Mouse (Mus musculus) T-cell, adult 2 months (primary cell): ENCODE results near the gene Dexi.

ENCODE experiments used
- DNase-seq: peaks from one replicate; pipeline ENCODE4 v3.0.0; 2022; ENCODE audit warnings: low spot score

The Dexi gene

GRCm38 (mm10) chr16:10453872-10454582 lies 88.8 kb downstream of the Dexi start:
- DNase-seq = no peak
